Mouse (Mus musculus) hindbrain, embryonic 11.5 days (tissue): Measurements from ENCODE around the gene 9130230L23Rik. TPM values are rescaled to one million over a fixed set of nuclear protein-coding genes. Genes with fewer than 3 reads are reported as not detected.

Experiments used
- ATAC-seq: fragments of 200-750 bp; cut with Nextera tagmentation; 2 replicates; pipeline ENCODE4 v1.8.0; 2017; ENCODE audit warnings: mild to moderate bottlenecking, moderate TSS enrichment, moderate library complexity; ENCODE audit not compliant: low FRiP score
- DNase-seq: peaks from one replicate; pipeline ENCODE4 v3.0.0-alpha.2; 2015; ENCODE audit warnings: low spot score
- H3K27ac ChIP-seq: fragments of 300-500 bp; sonication (generic); 2 replicates; pipeline ENCODE4 v1.5.1; 2014; ENCODE audit warnings: mild to moderate bottlenecking, low read depth, low read length
- H3K27me3 ChIP-seq: fragments of 300-500 bp; sonication (generic); 2 replicates; pipeline ENCODE4 v1.6.1; 2014; ENCODE audit warnings: mild to moderate bottlenecking, low read length, moderate library complexity, mixed read lengths; ENCODE audit not compliant: control insufficient read depth, insufficient read depth
- H3K36me3 ChIP-seq: fragments of 300-500 bp; sonication (generic); 2 replicates; pipeline ENCODE4 v1.6.1; 2014; ENCODE audit warnings: mild to moderate bottlenecking, low read length, moderate library complexity, mixed read lengths; ENCODE audit not compliant: control insufficient read depth, insufficient read depth
- H3K4me1 ChIP-seq: fragments of 300-500 bp; sonication (generic); replicated peaks from 2 replicates; pipeline ENCODE4 v1.6.1; 2014; ENCODE audit warnings: low read length, mixed read lengths; ENCODE audit not compliant: control insufficient read depth, insufficient read depth
- H3K4me2 ChIP-seq: fragments of 300-500 bp; sonication (generic); replicated peaks from 2 replicates; pipeline ENCODE4 v1.6.1; 2014; ENCODE audit warnings: mild to moderate bottlenecking, low read depth, low read length
- H3K4me3 ChIP-seq: fragments of 300-500 bp; sonication (generic); 2 replicates; pipeline ENCODE4 v1.5.1; 2014; ENCODE audit warnings: low read depth, low read length
- H3K9ac ChIP-seq: fragments of 300-500 bp; sonication (generic); 2 replicates; pipeline ENCODE4 v1.6.1; 2014; ENCODE audit warnings: low read depth, low read length
- H3K9me3 ChIP-seq: fragments of 300-500 bp; sonication (generic); 2 replicates; pipeline ENCODE4 v1.6.1; 2016; ENCODE audit warnings: low read length; ENCODE audit not compliant: control insufficient read depth
- WGBS: fragments of 180-500 bp; shearing (Covaris S2); extraction: QIAGEN DNeasy Blood & Tissue Kit; methylation state at CpG from one replicate; pipeline ENCODE4 v1.1.7; 2014; 5-methylcytosine and 5-hydroxymethylcytosine counted together
- polyA plus RNA-seq: library from polyadenylated mRNA; unstranded; fragments of >200 nt; fragmentation: Nextera tagmentation; extraction: Ambion mirVana; gene quantifications from 2 replicates; pipeline ENCODE4 v1.2.1, GENCODE M21; 2014

The 9130230L23Rik gene
- polyA plus RNA-seq, 1 experiment from 2014 or later: 0.40 TPM

- Histone ChIP-seq H3K9ac (no peak overlapping the region), H3K4me2 (no peak overlapping the region), H3K4me3 (no peak overlapping the region), H3K36me3 (no peaks in the 10 kb centered on the region), H3K4me1 (no peaks in the 10 kb centered on the region), H3K27ac (no peak overlapping the region), H3K9me3 (no peaks in the 10 kb centered on the region), H3K27me3 (no peaks in the 10 kb centered on the region)
- 70% methylated on average over 6 of the region's 6 CpGs for WGBS
- DNase-seq: no peak
- ATAC-seq: no peak
Measured at GRCm38 (mm10) chr5:66037066-66037465, 33.0 kb upstream of the 9130230L23Rik start.

- ATAC-seq: no peak
- Histone ChIP-seq H3K4me3 (no peak overlapping the region), H3K4me2 (no peak overlapping the region), H3K4me1 (no peaks in the 10 kb centered on the region), H3K9ac (no peak overlapping the region), H3K9me3 (no peaks in the 10 kb centered on the region), H3K27ac (no peak overlapping the region), H3K27me3 (no peaks in the 10 kb centered on the region), H3K36me3 (no peaks in the 10 kb centered on the region)
- no peak for DNase-seq
- 42% methylated on average over 7 of the region's 7 CpGs for WGBS
Measured at GRCm38 (mm10) chr5:66036440-66037054, 32.5 kb upstream of the 9130230L23Rik start.

GRCm38 (mm10) chr5:66034375-66035195 lies 30.5 kb upstream of the 9130230L23Rik start:
- no peaks in the 10 kb centered on the region for H3K4me1 ChIP-seq
- WGBS: 53% methylated on average over 14 of the region's 14 CpGs
- DNase-seq (no peak), ATAC-seq (no peak)
- H3K4me2 ChIP-seq: no peak overlapping the region
- no peaks in the 10 kb centered on the region for H3K27me3 ChIP-seq
- H3K36me3 ChIP-seq: no peaks in the 10 kb centered on the region
- no peak overlapping the region for H3K9ac ChIP-seq
- H3K9me3 ChIP-seq: no peaks in the 10 kb centered on the region
- H3K4me3 ChIP-seq: no peak overlapping the region
- no peak overlapping the region for H3K27ac ChIP-seq

GRCm38 (mm10) chr5:66032826-66033225 lies 28.7 kb upstream of the 9130230L23Rik start:
- Histone ChIP-seq H3K4me1 (no peaks in the 10 kb centered on the region), H3K27ac (no peak overlapping the region), H3K9me3 (no peaks in the 10 kb centered on the region), H3K27me3 (no peaks in the 10 kb centered on the region), H3K4me3 (no peak overlapping the region), H3K36me3 (no peaks in the 10 kb centered on the region), H3K9ac (no peak overlapping the region), H3K4me2 (no peak overlapping the region)
- 89% methylated on average over 1 of the region's 1 CpGs for WGBS
- DNase-seq: no peak
- no peak for ATAC-seq

- Histone ChIP-seq H3K9me3 (no peaks in the 10 kb centered on the region), H3K4me2 (no peak overlapping the region), H3K27ac (no peak overlapping the region), H3K4me1 (no peaks in the 10 kb centered on the region), H3K36me3 (no peaks in the 10 kb centered on the region), H3K4me3 (no peak overlapping the region), H3K9ac (no peak overlapping the region), H3K27me3 (no peaks in the 10 kb centered on the region)
- ATAC-seq: no peak
- 89% methylated on average over 5 of the region's 5 CpGs for WGBS
- DNase-seq: no peak
Measured at GRCm38 (mm10) chr5:66031699-66032098, 27.6 kb upstream of the 9130230L23Rik start.

GRCm38 (mm10) chr5:66028232-66028631 lies 24.1 kb upstream of the 9130230L23Rik start:
- Histone ChIP-seq H3K27ac (no peak overlapping the region), H3K36me3 (no peaks in the 10 kb centered on the region), H3K4me1 (no peaks in the 10 kb centered on the region), H3K9me3 (no peaks in the 10 kb centered on the region), H3K4me2 (no peak overlapping the region), H3K4me3 (no peak overlapping the region), H3K9ac (no peak overlapping the region), H3K27me3 (no peaks in the 10 kb centered on the region)
- DNase-seq (no peak), ATAC-seq (no peak)
- 87% methylated on average over 5 of the region's 5 CpGs for WGBS

GRCm38 (mm10) chr5:66027206-66027605 lies 23.1 kb upstream of the 9130230L23Rik start:
- 96% methylated on average over 8 of the region's 8 CpGs for WGBS

GRCm38 (mm10) chr5:66026796-66027195 lies 22.7 kb upstream of the 9130230L23Rik start:
- no peak overlapping the region for H3K27ac ChIP-seq
- DNase-seq (no peak), ATAC-seq (no peak)
- H3K9me3 ChIP-seq: no peaks in the 10 kb centered on the region
- H3K4me3 ChIP-seq: no peak overlapping the region
- H3K36me3 ChIP-seq: no peaks in the 10 kb centered on the region
- H3K4me2 ChIP-seq: no peak overlapping the region
- no peaks in the 10 kb centered on the region for H3K4me1 ChIP-seq
- no peaks in the 10 kb centered on the region for H3K27me3 ChIP-seq
- no peak overlapping the region for H3K9ac ChIP-seq
- WGBS: 97% methylated on average over 31 of the region's 31 CpGs

More at GRCm38 (mm10) chr5:66027206-66027605, 23.1 kb upstream of the 9130230L23Rik start:
- DNase-seq (no peak), ATAC-seq (no peak)
- H3K4me2 ChIP-seq: no peak overlapping the region
- no peak overlapping the region for H3K4me3 ChIP-seq
- no peaks in the 10 kb centered on the region for H3K27me3 ChIP-seq
- H3K9ac ChIP-seq: no peak overlapping the region
- no peak overlapping the region for H3K27ac ChIP-seq
- H3K36me3 ChIP-seq: no peaks in the 10 kb centered on the region
- no peaks in the 10 kb centered on the region for H3K9me3 ChIP-seq
- H3K4me1 ChIP-seq: no peaks in the 10 kb centered on the region
